Mouse (Mus musculus) erythroblast, embryonic 14.5 days (primary cell): ENCODE data around the gene Arid3a.

Experiments used
- GATA1 ChIP-seq: IDR thresholded peaks from 2 replicates; pipeline ENCODE4 v1.6.1; 2012; ENCODE audit warnings: low read length, inconsistent platforms, mixed read lengths
- TAL1 ChIP-seq: IDR thresholded peaks from 3 replicates; pipeline ENCODE4 v1.6.1; 2012; ENCODE audit warnings: low read length, inconsistent platforms, mixed read lengths

DNA sequence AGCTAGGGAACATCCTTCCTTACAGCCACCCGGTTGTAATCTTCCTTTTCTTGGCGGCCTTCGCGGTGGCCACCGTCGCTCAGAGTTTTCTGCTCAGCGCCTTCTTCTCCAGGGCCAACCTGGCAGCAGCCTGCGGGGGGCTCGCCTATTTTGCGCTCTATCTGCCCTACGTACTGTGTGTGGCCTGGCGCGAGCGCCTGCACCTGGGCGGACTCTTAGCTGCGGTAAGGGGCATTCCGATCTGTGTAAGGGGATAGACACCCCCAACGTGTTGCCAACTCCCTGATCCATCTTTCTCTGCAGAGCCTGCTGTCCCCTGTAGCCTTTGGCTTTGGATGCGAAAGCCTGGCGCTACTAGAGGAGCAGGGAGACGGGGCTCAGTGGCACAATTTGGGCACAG lies 76.0 kb downstream of the Arid3a start:
- no peak for TF ChIP-seq GATA1
- TF ChIP-seq TAL1, result no peak
